Mouse (Mus musculus) ES-E14 (cell line): ENCODE measurements around the gene Rilp. TPM values are rescaled to one million over a fixed set of nuclear protein-coding genes. Genes with fewer than 3 reads are reported as not detected.

Source experiments
- DNase-seq: peaks from one replicate; pipeline ENCODE4 v3.0.0-alpha.2; 2013; ENCODE audit warnings: low read depth, low spot score
- H3K27ac ChIP-seq: 2 replicates; pipeline ENCODE4 v1.5.1; 2012; ENCODE audit warnings: low read depth, mild to moderate bottlenecking, low read length, moderate library complexity, mixed read lengths; ENCODE audit not compliant: poor library complexity, insufficient read depth, severe bottlenecking
- H3K36me3 ChIP-seq: 2 replicates; pipeline ENCODE4 v1.6.1; 2012; ENCODE audit warnings: mild to moderate bottlenecking, low read length, moderate library complexity, mixed read lengths; ENCODE audit not compliant: control insufficient read depth, poor library complexity, insufficient read depth, severe bottlenecking
- H3K4me1 ChIP-seq, 2 experiments: fragments of 150-350 bp in 1 of 2; sonication (generic) in 1 of 2; 2 replicates each; pipeline ENCODE4 v1.6.1; 2012; ENCODE audit warnings: low read length in 2 of 2, mild to moderate bottlenecking in 1 of 2, mixed read lengths in 1 of 2; ENCODE audit not compliant: control insufficient read depth in 2 of 2, insufficient read depth in 2 of 2, poor library complexity in 1 of 2
- H3K4me3 ChIP-seq, 2 experiments: fragments of 150-350 bp in 1 of 2; sonication (generic) in 1 of 2; 2 replicates each; pipeline ENCODE4 v1.5.1; 2012; ENCODE audit warnings: low read length in 2 of 2, low read depth in 1 of 2, mild to moderate bottlenecking in 1 of 2, mixed read lengths in 1 of 2; ENCODE audit not compliant: insufficient read depth in 1 of 2, poor library complexity in 1 of 2, severe bottlenecking in 1 of 2
- H3K9ac ChIP-seq: 2 replicates; pipeline ENCODE4 v1.6.1; 2012; ENCODE audit warnings: low read depth, mild to moderate bottlenecking, low read length, mixed read lengths; ENCODE audit not compliant: poor library complexity, insufficient read depth, severe bottlenecking
- H3K9me3 ChIP-seq: fragments of 150-350 bp; sonication (generic); 2 replicates; pipeline ENCODE4 v1.6.1; 2012; ENCODE audit warnings: low read depth, mild to moderate bottlenecking, low read length; ENCODE audit not compliant: control insufficient read depth, insufficient read depth
- CHD2 ChIP-seq: IDR thresholded peaks from 2 replicates; pipeline ENCODE4 v1.6.1; 2014; ENCODE audit warnings: mild to moderate bottlenecking, low read depth, low read length, inconsistent platforms
- HCFC1 ChIP-seq: IDR thresholded peaks from 2 replicates; pipeline ENCODE4 v1.6.1; 2012; ENCODE audit warnings: low read length, inconsistent platforms, borderline replicate concordance; ENCODE audit not compliant: insufficient read depth
- MAFK ChIP-seq: IDR thresholded peaks from 2 replicates; pipeline ENCODE4 v1.6.1; 2014; ENCODE audit warnings: mild to moderate bottlenecking, low read depth, low read length, inconsistent platforms; ENCODE audit not compliant: insufficient read depth
- ZC3H11A ChIP-seq: IDR thresholded peaks from 2 replicates; pipeline ENCODE4 v1.6.1; 2012; ENCODE audit warnings: low read depth, mild to moderate bottlenecking, inconsistent platforms, low read length, borderline replicate concordance
- ZNF384 ChIP-seq: IDR thresholded peaks from 2 replicates; pipeline ENCODE4 v1.6.1; 2012; ENCODE audit warnings: low read depth, low read length, inconsistent platforms
- in situ Hi-C, 2 experiments: fragments of 600-800 bp; cut with MboI; formaldehyde crosslinking; loops; one replicate each; pipeline ENCODE4 v1.15.1; 2025; ENCODE audit warnings: low sequenced_read_pairs in 2 of 2, inconsistent platforms in 1 of 2; ENCODE audit not compliant: unreplicated experiment in 2 of 2
- total RNA-seq: library from RNA; depleted of rRNA; stranded (reverse); fragments of 300-350 nt; gene quantifications from 2 replicates; pipeline ENCODE4 v1.2.3, GENCODE M21; 2012

Gene Rilp
- total RNA-seq, 1 experiment: 0.89 TPM

GRCm38 (mm10) chr11:75540209-75540608 lies 30.3 kb downstream of the Rilp start:
- Histone ChIP-seq H3K4me1 (peaks cover 0 to under 1% of the 10 kb centered on the region in 2 experiments; a peak in 1 of 4 replicates), H3K9ac (no peak overlapping the region), H3K4me3 (no peak overlapping the region; a peak in 1 of 4 replicates), H3K27ac (no peak overlapping the region), H3K9me3 (no peaks in the 10 kb centered on the region), H3K36me3 (peaks cover 6% of the 10 kb centered on the region; the same call in 1 of the 2 replicates)
- no peak for TF ChIP-seq ZC3H11A
- no peak for TF ChIP-seq ZNF384
- TF ChIP-seq MAFK: no peak
- no peak for TF ChIP-seq HCFC1
- no peak for TF ChIP-seq CHD2
- DNase-seq: no peak
- in situ Hi-C loops: no loop called here

- DNase-seq: no peak
- no peak for TF ChIP-seq ZNF384
- TF ChIP-seq CHD2: no peak
- no peak for TF ChIP-seq HCFC1
- TF ChIP-seq ZC3H11A: no peak
- Histone ChIP-seq H3K9me3 (no peaks in the 10 kb centered on the region), H3K4me3 (no peak overlapping the region), H3K4me1 (no peaks in the 10 kb centered on the region), H3K27ac (no peak overlapping the region), H3K9ac (no peak overlapping the region), H3K36me3 (peaks cover 6% of the 10 kb centered on the region; the same call in 1 of the 2 replicates)
- in situ Hi-C loops: no loop called here
These were observed 31.1 kb downstream of the Rilp start for GRCm38 (mm10) chr11:75540710-75541581.

DNA sequence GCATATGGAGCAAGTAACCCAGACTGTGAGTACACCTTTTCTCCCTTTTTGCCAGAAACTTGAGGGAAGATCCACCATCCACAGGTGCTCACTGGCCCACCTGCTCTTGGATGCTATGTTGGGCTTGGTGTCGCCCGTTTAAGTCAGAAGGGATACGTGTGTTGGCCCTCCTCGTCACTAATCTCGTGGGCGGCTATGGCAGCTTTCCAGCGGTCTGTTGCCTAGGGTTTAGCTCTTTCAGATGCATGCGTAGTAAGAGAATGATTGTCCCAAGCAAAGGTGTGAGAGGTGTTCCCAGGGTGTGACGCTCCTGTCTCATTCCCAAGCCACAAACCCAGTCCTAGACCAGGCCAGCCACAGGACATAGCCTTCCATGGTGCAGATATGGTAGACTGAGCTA lies 34.8 kb downstream of the Rilp start:
- DNase-seq: no peak
- H3K9ac ChIP-seq: no peak overlapping the region
- H3K36me3 ChIP-seq: peaks cover 6% of the 10 kb centered on the region; the same call in 1 of the 2 replicates
- no peaks in the 10 kb centered on the region for H3K4me1 ChIP-seq
- H3K4me3 ChIP-seq: no peak overlapping the region
- H3K27ac ChIP-seq: no peak overlapping the region
- no peak for TF ChIP-seq ZC3H11A
- TF ChIP-seq CHD2: no peak
- TF ChIP-seq MAFK: no peak
- no peak for TF ChIP-seq ZNF384
- no peak for TF ChIP-seq HCFC1
- in situ Hi-C loops: no loop called here
- H3K9me3 ChIP-seq: no peaks in the 10 kb centered on the region

DNA sequence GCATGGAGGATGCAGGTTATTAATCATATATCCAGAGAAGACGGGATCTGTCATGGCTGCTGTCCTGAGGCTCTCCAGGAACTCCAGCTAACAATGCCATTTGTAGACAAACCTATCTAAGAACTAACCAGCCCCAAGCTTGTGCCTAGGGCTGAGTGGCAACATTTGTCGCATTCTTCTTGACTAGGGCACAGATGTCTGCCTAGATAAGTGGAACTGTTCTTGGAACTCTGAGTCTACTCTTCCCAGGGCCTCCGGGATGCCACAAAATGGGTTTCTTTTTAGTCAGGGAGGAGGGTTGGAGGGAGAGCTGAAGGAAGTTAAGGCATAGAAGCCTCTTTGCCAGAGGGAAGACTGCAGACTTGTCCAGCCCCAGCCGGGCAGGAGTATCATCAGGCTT lies 36.2 kb downstream of the Rilp start:
- Histone ChIP-seq H3K9ac (no peak overlapping the region), H3K27ac (no peak overlapping the region), H3K9me3 (no peaks in the 10 kb centered on the region), H3K4me1 (no peaks in the 10 kb centered on the region), H3K4me3 (no peak overlapping the region), H3K36me3 (peaks cover 2% of the 10 kb centered on the region; the same call in 1 of the 2 replicates)
- TF ChIP-seq ZNF384: no peak
- TF ChIP-seq MAFK: no peak
- TF ChIP-seq CHD2: no peak
- TF ChIP-seq HCFC1: no peak
- no peak for TF ChIP-seq ZC3H11A
- in situ Hi-C loops: no loop called here
- no peak for DNase-seq
